Mouse (Mus musculus): ENCODE data around the gene Runx2. TPM values are rescaled to one million over a fixed set of nuclear protein-coding genes. Genes with fewer than 3 reads are reported as not detected.

Gene Runx2
- polyA plus RNA-seq, 1 experiment = 9.8 TPM

GRCm38 (mm10) chr17:44546801-44547200 is 267.8 kb downstream of the Runx2 start:
- H3K27ac ChIP-seq (ENCODE audit: insufficient read depth, low read depth, low read length) = no peak overlapping the region
- H3K36me3 ChIP-seq (ENCODE audit: control insufficient read depth, insufficient read depth, low read length) = no peaks in the 10 kb centered on the region
- WGBS = 49% methylated on average over 8 of the region's 8 CpGs
- H3K4me3 ChIP-seq (ENCODE audit: low read depth, low read length) = no peak overlapping the region
- H3K27me3 ChIP-seq (ENCODE audit: control insufficient read depth, insufficient read depth, low read length) = peaks cover 4% of the 10 kb centered on the region; the same call in 1 of the 2 replicates
- no peaks in the 10 kb centered on the region for H3K4me1 ChIP-seq (ENCODE audit: control insufficient read depth, insufficient read depth, insufficient read length, low read length)
- TF ChIP-seq CTCF (IDR thresholded peaks at IDR 0.05; ENCODE audit: extremely low read depth, insufficient read length, insufficient replicate concordance, low read depth, low read length) = no peak
- no peak for TF ChIP-seq POLR2A (IDR thresholded peaks at IDR 0.05; ENCODE audit: low read depth, low read length)

GRCm38 (mm10) chr17:44545141-44545813 is 269.3 kb downstream of the Runx2 start:
- no peak for TF ChIP-seq POLR2A (IDR thresholded peaks at IDR 0.05; ENCODE audit: low read depth, low read length)
- no peak for TF ChIP-seq CTCF (IDR thresholded peaks at IDR 0.05; ENCODE audit: extremely low read depth, insufficient read length, insufficient replicate concordance, low read depth, low read length)
- no peaks in the 10 kb centered on the region for H3K36me3 ChIP-seq (ENCODE audit: control insufficient read depth, insufficient read depth, low read length)
- H3K4me1 ChIP-seq (ENCODE audit: control insufficient read depth, insufficient read depth, insufficient read length, low read length) = no peaks in the 10 kb centered on the region
- WGBS = 34% methylated on average over 14 of the region's 14 CpGs
- H3K27ac ChIP-seq (ENCODE audit: insufficient read depth, low read depth, low read length) = no peak overlapping the region
- H3K4me3 ChIP-seq (ENCODE audit: low read depth, low read length) = no peak overlapping the region
- H3K27me3 ChIP-seq (ENCODE audit: control insufficient read depth, insufficient read depth, low read length) = peaks cover 4% of the 10 kb centered on the region; the same call in 1 of the 2 replicates

GRCm38 (mm10) chr17:44542706-44543105 is 271.9 kb downstream of the Runx2 start:
- 30% methylated on average over 3 of the region's 3 CpGs for WGBS
- Histone ChIP-seq H3K27me3 (ENCODE audit: control insufficient read depth, insufficient read depth, low read length) (peaks cover 4% of the 10 kb centered on the region; the same call in 1 of the 2 replicates), H3K27ac (ENCODE audit: insufficient read depth, low read depth, low read length) (no peak overlapping the region), H3K4me3 (ENCODE audit: low read depth, low read length) (no peak overlapping the region), H3K4me1 (ENCODE audit: control insufficient read depth, insufficient read depth, insufficient read length, low read length) (no peaks in the 10 kb centered on the region), H3K36me3 (ENCODE audit: control insufficient read depth, insufficient read depth, low read length) (no peaks in the 10 kb centered on the region)
- TF ChIP-seq CTCF (IDR thresholded peaks at IDR 0.05; ENCODE audit: extremely low read depth, insufficient read length, insufficient replicate concordance, low read depth, low read length) (no peak), POLR2A (IDR thresholded peaks at IDR 0.05; ENCODE audit: low read depth, low read length) (no peak)

DNA sequence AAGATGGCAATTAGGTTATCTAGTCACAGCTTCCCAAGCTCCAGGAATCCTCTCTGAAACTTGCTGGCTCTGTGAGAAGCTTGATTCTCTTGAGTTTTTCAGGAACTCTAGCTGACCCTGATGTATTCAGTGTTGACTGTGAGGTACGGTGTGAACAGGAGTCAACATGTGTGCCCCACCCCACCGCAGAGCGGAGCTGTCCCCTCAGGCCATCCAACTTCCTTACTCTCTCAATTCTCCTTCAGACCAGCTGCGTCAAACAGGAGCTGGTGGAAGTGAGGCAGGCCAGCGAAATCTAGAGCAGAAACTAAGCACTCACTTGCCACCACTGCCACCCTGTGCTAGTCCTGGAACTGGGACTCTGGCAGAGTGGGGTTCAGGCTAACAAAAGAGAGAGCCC is 273.9 kb downstream of the Runx2 start:
- no peak overlapping the region for H3K4me3 ChIP-seq (ENCODE audit: low read depth, low read length)
- H3K36me3 ChIP-seq (ENCODE audit: control insufficient read depth, insufficient read depth, low read length) = no peaks in the 10 kb centered on the region
- TF ChIP-seq POLR2A (IDR thresholded peaks at IDR 0.05; ENCODE audit: low read depth, low read length) (no peak), CTCF (IDR thresholded peaks at IDR 0.05; ENCODE audit: extremely low read depth, insufficient read length, insufficient replicate concordance, low read depth, low read length) (no peak)
- no peak overlapping the region for H3K27ac ChIP-seq (ENCODE audit: insufficient read depth, low read depth, low read length)
- 26% methylated on average over 5 of the region's 5 CpGs for WGBS
- no peaks in the 10 kb centered on the region for H3K27me3 ChIP-seq (ENCODE audit: control insufficient read depth, insufficient read depth, low read length)
- no peaks in the 10 kb centered on the region for H3K4me1 ChIP-seq (ENCODE audit: control insufficient read depth, insufficient read depth, insufficient read length, low read length)

GRCm38 (mm10) chr17:44538921-44539320 is 275.7 kb downstream of the Runx2 start:
- no peaks in the 10 kb centered on the region for H3K36me3 ChIP-seq (ENCODE audit: control insufficient read depth, insufficient read depth, low read length)
- H3K4me1 ChIP-seq (ENCODE audit: control insufficient read depth, insufficient read depth, insufficient read length, low read length) = no peaks in the 10 kb centered on the region
- no peak for TF ChIP-seq CTCF (IDR thresholded peaks at IDR 0.05; ENCODE audit: extremely low read depth, insufficient read length, insufficient replicate concordance, low read depth, low read length)
- TF ChIP-seq POLR2A (IDR thresholded peaks at IDR 0.05; ENCODE audit: low read depth, low read length) = no peak
- H3K27me3 ChIP-seq (ENCODE audit: control insufficient read depth, insufficient read depth, low read length) = no peaks in the 10 kb centered on the region
- H3K27ac ChIP-seq (ENCODE audit: insufficient read depth, low read depth, low read length) = no peak overlapping the region
- WGBS = 81% methylated on average over 11 of the region's 11 CpGs
- H3K4me3 ChIP-seq (ENCODE audit: low read depth, low read length) = no peak overlapping the region

GRCm38 (mm10) chr17:44530000-44530399 is 284.6 kb downstream of the Runx2 start:
- H3K36me3 ChIP-seq (ENCODE audit: control insufficient read depth, insufficient read depth, low read length) = no peaks in the 10 kb centered on the region
- H3K27ac ChIP-seq (ENCODE audit: insufficient read depth, low read depth, low read length) = no peak overlapping the region
- H3K27me3 ChIP-seq (ENCODE audit: control insufficient read depth, insufficient read depth, low read length) = no peaks in the 10 kb centered on the region
- WGBS = 77% methylated on average over 6 of the region's 6 CpGs
- no peak for TF ChIP-seq POLR2A (IDR thresholded peaks at IDR 0.05; ENCODE audit: low read depth, low read length)
- H3K4me3 ChIP-seq (ENCODE audit: low read depth, low read length) = no peak overlapping the region
- no peaks in the 10 kb centered on the region for H3K4me1 ChIP-seq (ENCODE audit: control insufficient read depth, insufficient read depth, insufficient read length, low read length)

DNA sequence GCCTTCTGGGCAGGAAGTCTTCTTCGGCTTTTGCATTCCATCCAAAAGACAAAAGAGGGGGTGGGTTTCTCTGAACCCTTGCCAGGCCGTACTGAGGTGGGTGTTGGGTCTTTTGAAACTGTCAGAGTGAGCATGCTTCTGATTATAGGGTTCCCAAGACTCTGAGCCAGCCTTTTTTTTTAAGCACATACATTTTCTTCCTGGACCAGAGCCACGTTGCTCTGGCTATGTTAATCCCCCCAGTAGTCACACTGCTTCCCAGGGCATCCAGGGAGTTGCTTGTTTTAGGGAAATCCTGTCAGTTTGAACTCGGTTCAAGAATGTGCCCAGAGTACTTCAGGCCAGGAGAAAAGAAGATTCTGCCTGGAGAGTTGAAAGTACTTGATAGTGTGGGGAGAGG is 286.0 kb downstream of the Runx2 start:
- no peak overlapping the region for H3K4me3 ChIP-seq (ENCODE audit: low read depth, low read length)
- 55% methylated on average over 4 of the region's 4 CpGs for WGBS
- H3K27me3 ChIP-seq (ENCODE audit: control insufficient read depth, insufficient read depth, low read length) = no peaks in the 10 kb centered on the region
- no peaks in the 10 kb centered on the region for H3K4me1 ChIP-seq (ENCODE audit: control insufficient read depth, insufficient read depth, insufficient read length, low read length)
- H3K36me3 ChIP-seq (ENCODE audit: control insufficient read depth, insufficient read depth, low read length) = no peaks in the 10 kb centered on the region
- no peak overlapping the region for H3K27ac ChIP-seq (ENCODE audit: insufficient read depth, low read depth, low read length)
- TF ChIP-seq CTCF (IDR thresholded peaks at IDR 0.05; ENCODE audit: extremely low read depth, insufficient read length, insufficient replicate concordance, low read depth, low read length) = no peak
- TF ChIP-seq POLR2A (IDR thresholded peaks at IDR 0.05; ENCODE audit: low read depth, low read length) = no peak
